Mouse (Mus musculus) neural tube, embryonic 15.5 days (tissue): ENCODE data around the gene Mmp12. TPM values are rescaled to one million over a fixed set of nuclear protein-coding genes. Genes with fewer than 3 reads are reported as not detected.
"Not testable (repeated sequence)": the region's sequence is repeated elsewhere in the genome, so short reads cannot be mapped to it uniquely, and the experiment has no call there.

Experiments
- ATAC-seq: fragments of 200-750 bp; cut with Nextera tagmentation; 2 replicates; pipeline ENCODE4 v1.8.0; 2017; ENCODE audit warnings: mild to moderate bottlenecking, moderate TSS enrichment, moderate library complexity; ENCODE audit not compliant: low FRiP score
- H3K27ac ChIP-seq: fragments of 300-500 bp; sonication (generic); replicated peaks from 2 replicates; pipeline ENCODE4 v1.5.1; 2015; ENCODE audit warnings: mild to moderate bottlenecking, inconsistent platforms
- H3K27me3 ChIP-seq: fragments of 300-500 bp; sonication (generic); replicated peaks from 2 replicates; pipeline ENCODE4 v1.6.1; 2015; ENCODE audit warnings: inconsistent platforms
- H3K36me3 ChIP-seq: fragments of 300-500 bp; sonication (generic); 2 replicates; pipeline ENCODE4 v1.6.1; 2015; ENCODE audit warnings: inconsistent platforms
- H3K4me1 ChIP-seq: fragments of 300-500 bp; sonication (generic); 2 replicates; pipeline ENCODE4 v1.6.1; 2015; ENCODE audit warnings: inconsistent platforms
- H3K4me2 ChIP-seq: fragments of 300-500 bp; sonication (generic); 2 replicates; pipeline ENCODE4 v1.6.1; 2015; ENCODE audit warnings: inconsistent platforms, mild to moderate bottlenecking, moderate library complexity
- H3K4me3 ChIP-seq: fragments of 300-500 bp; sonication (generic); replicated peaks from 2 replicates; pipeline ENCODE4 v1.5.1; 2015; ENCODE audit warnings: mild to moderate bottlenecking, inconsistent platforms
- H3K9ac ChIP-seq: fragments of 300-500 bp; sonication (generic); replicated peaks from 2 replicates; pipeline ENCODE4 v1.6.1; 2015; ENCODE audit warnings: mild to moderate bottlenecking, inconsistent platforms
- H3K9me3 ChIP-seq: fragments of 300-500 bp; sonication (generic); replicated peaks from 2 replicates; pipeline ENCODE4 v1.6.1; 2016; ENCODE audit warnings: inconsistent platforms
- WGBS: fragments of 180-500 bp; shearing (Covaris S2); methylation state at CpG from one replicate; pipeline ENCODE4 v1.1.7; 2015; ENCODE audit warnings: mixed read lengths; 5-methylcytosine and 5-hydroxymethylcytosine counted together
- polyA plus RNA-seq: library from polyadenylated mRNA; unstranded; fragments of >200 nt; fragmentation: Nextera tagmentation; extraction: Ambion mirVana; gene quantifications from 2 replicates; pipeline ENCODE4 v1.2.1, GENCODE M21; 2015

Gene Mmp12
- polyA plus RNA-seq = 0.15 and 0.18 TPM in 2 replicates

DNA sequence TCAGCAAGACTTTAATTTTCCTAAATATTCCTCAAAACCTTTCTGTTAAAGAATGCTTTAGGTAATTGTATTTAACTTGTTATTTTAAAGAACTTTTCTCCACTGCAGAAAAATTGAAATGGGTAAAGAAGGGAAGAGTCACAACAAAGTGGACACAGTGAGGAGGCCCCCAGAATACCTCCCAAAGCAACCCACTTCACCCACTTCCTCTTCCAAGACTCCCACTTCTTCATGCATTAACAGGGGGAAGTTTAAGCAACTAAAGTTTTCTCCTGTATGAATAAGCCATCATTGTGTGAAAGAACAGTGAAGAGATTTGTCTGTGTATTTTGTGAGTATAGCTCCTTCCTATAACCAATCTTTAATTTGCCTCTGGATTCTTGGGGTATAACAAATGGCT is at the start of gene Mmp12:
TSS of gene Mmp12 (plus strand) at position 275 of the 400 bp plus-strand sequence.
- ATAC-seq = no peak
- Histone ChIP-seq H3K4me3 (no peak within 1 kb of the TSS), H3K4me2 (no peak within 1 kb of the TSS), H3K27ac (no peak within 1 kb of the TSS), H3K9ac (no peak within 1 kb of the TSS), H3K27me3 (no peaks in the 10 kb centered on the region), H3K4me1 (no peaks in the 10 kb centered on the region), H3K9me3 (no peaks in the 10 kb centered on the region), H3K36me3 (no peaks in the 10 kb centered on the region)

DNA sequence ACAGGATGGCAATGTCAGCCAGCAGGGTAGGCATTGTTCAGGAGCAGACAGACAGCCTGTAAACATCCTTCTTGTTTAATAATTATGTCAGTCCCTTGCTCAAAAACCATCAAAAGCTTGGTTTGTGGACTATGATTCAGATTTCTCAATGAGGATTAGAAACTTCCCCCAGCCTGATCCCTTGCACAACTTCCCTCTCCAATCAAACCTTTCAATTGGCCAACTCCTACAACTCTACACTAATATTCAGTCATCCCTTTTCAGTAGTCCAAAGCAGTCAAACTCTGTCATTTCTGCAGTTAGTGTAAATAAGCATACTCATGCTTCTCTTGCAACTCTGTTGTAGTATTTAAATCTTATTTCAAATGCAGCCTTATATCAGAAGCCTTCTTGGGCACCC is 12.3 kb upstream of the Mmp12 start:
- no peak for ATAC-seq
- H3K9me3 ChIP-seq = no peaks in the 10 kb centered on the region
- no peaks in the 10 kb centered on the region for H3K4me1 ChIP-seq
- H3K27ac ChIP-seq = no peak overlapping the region
- no peak overlapping the region for H3K9ac ChIP-seq
- H3K36me3 ChIP-seq = no peaks in the 10 kb centered on the region
- no peaks in the 10 kb centered on the region for H3K27me3 ChIP-seq
- no peak overlapping the region for H3K4me3 ChIP-seq
- H3K4me2 ChIP-seq = no peak overlapping the region

DNA sequence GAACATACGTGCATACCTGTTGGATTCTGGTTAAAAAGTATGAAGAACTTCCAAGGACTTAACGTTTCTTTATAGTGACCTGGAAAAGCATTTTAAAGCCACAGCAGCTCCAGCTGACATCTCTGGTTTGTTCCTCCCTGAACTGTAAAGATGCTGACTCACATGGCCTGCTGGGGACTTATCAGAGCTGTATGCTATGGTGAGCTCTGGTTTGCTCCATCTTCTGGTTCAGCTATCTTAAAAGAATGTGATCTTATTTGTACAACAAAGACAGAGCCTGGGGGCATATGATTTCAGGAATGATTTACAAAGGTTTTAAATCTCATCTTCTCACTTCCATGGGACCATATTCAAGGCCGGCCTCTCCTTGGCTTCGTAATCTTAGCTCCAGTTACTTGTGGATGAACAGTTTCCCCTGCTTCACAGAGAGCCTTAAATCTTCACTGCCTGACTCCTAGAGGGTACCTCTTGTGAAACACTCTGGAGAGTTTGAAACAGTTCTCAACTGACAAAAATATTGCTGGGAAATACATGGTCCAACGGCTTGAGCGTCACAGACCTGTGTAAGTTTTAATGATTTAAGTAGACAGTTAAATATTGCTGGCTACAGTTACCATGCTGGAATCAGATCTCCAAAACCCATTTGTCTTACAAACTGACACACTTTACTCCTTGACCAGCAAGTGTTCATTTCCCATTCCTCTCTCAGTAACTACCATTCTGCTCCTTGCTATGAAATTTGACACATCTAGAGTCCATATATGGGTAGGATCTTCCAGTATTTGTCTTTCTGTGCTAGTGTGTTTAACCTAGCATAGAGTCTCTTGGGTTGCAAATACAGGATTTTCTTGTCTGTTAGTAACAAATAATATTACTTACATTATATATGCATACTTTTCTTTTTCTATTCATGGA is 8.2 kb upstream of the Mmp12 start:
- H3K27me3 ChIP-seq = no peaks in the 10 kb centered on the region
- H3K4me3 ChIP-seq = no peak overlapping the region
- H3K36me3 ChIP-seq = no peaks in the 10 kb centered on the region
- no peak overlapping the region for H3K4me2 ChIP-seq
- no peaks in the 10 kb centered on the region for H3K9me3 ChIP-seq
- H3K4me1 ChIP-seq = no peaks in the 10 kb centered on the region
- 88% methylated on average over 5 of the region's 6 CpGs for WGBS
- ATAC-seq = no peak
- no peak overlapping the region for H3K27ac ChIP-seq
- no peak overlapping the region for H3K9ac ChIP-seq

DNA sequence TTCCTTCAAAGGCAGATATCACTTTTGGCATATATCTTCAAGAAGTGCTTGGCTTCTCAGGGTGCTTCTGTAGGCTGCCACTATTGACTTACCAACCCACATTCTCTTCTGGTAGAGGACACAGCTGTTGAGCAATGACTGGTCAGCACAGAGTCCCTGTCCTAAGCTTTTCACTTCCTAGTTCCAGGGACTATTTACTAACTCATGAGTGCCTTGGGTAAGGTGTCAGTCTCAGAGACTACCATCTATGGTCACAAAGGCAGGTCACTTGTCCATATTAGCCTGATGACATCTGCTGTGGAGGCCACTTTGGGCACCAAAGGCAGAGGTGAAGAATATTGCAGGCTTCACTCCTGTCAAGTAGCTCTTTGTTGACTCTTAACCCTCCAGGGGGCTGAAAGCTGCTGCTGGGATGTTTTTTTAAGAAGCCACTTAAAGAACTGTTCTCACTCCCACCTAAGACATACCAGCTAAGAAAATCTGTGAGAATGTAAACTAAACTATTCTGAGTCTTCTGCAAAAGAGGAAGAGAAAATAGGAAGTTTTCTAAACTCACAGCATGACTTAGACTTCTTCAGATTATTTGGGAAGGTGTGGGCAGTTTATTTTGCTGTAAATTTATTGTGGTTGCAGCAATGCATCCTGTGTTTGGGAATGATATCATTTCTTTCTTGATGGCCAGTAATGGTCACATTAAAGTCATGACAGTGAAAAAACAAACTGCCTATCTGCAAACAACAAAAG is 7.3 kb upstream of the Mmp12 start:
- Histone ChIP-seq H3K4me3 (no peak overlapping the region), H3K9me3 (no peaks in the 10 kb centered on the region), H3K4me2 (no peak overlapping the region), H3K9ac (no peak overlapping the region), H3K27me3 (no peaks in the 10 kb centered on the region), H3K27ac (no peak overlapping the region), H3K36me3 (no peaks in the 10 kb centered on the region), H3K4me1 (no peaks in the 10 kb centered on the region)
- no peak for ATAC-seq

DNA sequence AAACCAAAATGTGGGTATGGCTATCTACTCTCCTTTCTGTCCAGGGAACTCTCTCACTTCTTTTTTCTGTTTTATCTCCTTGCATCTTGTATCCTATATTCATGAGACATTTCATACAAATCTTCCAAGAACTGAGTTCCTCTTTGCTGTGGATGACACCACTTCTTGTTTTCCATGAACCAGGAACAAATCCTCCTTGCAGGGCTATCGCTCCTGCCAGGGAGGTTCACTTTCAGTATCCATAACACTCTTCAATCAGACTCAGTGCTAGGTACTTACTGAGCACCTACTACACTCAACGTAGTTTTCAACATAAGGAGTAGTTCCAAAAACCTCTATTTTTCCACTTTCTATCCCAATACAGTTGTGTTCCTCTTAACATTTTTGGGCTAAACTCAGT is 1.3 kb downstream of the Mmp12 start:
- H3K27ac ChIP-seq = no peak overlapping the region
- H3K36me3 ChIP-seq = no peaks in the 10 kb centered on the region
- no peaks in the 10 kb centered on the region for H3K4me1 ChIP-seq
- H3K9me3 ChIP-seq = no peaks in the 10 kb centered on the region
- H3K27me3 ChIP-seq = no peaks in the 10 kb centered on the region
- ATAC-seq = no peak
- H3K4me2 ChIP-seq = no peak overlapping the region
- no peak overlapping the region for H3K9ac ChIP-seq
- WGBS = 88% methylated on average over 2 of the region's 2 CpGs
- H3K4me3 ChIP-seq = no peak overlapping the region

DNA sequence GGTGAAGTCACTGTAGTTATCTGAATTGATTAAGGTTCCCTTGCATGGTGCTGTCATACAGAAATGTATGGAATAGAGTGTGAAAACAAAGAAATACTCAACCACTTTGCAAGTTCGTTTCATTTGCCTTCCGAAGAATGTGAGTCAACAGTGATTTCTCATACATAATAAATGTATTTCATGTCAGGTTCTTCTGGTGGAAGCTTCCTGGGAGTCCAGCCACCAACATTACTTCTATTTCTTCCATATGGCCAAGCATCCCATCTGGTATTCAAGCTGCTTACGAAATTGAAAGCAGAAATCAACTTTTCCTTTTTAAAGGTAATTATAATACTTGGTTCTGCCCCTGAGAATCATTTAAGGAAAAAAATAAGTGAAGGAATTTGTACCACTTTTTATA is 10.4 kb downstream of the Mmp12 start:
- no peaks in the 10 kb centered on the region for H3K36me3 ChIP-seq
- 88% methylated on average over 3 of the region's 3 CpGs for WGBS
- no peak for ATAC-seq
- no peaks in the 10 kb centered on the region for H3K27me3 ChIP-seq
- no peaks in the 10 kb centered on the region for H3K9me3 ChIP-seq
- no peak overlapping the region for H3K27ac ChIP-seq
- H3K9ac ChIP-seq = no peak overlapping the region
- H3K4me1 ChIP-seq = no peaks in the 10 kb centered on the region
- no peak overlapping the region for H3K4me3 ChIP-seq
- no peak overlapping the region for H3K4me2 ChIP-seq

DNA sequence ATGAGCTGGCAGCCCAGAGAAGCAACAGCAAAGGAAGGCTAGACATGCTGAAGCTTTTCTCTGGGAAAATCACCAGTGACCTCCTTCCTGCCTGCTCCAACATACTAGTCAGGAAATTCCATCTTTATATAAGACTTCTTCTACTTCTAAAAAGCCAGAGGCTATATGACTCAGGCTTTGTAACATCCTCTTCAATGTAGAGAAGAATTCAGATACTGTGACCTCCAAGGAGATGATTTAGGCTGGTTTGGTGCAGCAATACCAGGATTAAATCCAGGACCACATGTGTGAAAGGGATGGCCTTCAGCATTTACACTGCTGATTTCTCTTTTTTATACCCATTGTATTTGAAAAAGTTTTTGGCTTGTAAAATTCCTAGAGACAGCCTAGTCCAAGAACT is 43.8 kb downstream of the Mmp12 start, which contains the start of gene Mmp1b:
TSS of gene Mmp1b (minus strand) at position 101 of the 400 bp plus-strand sequence.
- Histone ChIP-seq H3K4me1 (no peaks in the 10 kb centered on the region), H3K36me3 (no peaks in the 10 kb centered on the region)
- no peak for ATAC-seq

DNA sequence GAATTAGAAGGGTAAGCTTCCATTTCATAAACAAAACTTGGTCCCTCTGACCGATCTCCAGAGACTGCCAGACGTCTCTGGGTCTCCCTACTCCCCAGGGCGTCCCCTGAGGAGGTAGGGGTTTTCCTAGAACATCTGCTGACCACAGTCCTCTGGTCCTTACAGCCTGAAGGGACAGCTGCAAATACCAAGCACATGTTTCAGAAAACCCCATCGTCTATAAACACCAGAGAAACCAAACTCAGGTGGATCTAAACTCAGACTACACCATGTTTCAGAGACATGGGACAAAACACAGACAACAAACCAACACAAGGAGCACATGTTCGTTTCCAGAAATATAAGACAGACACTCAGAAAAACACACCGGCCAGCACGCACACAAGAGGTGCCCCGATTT is 52.4 kb downstream of the Mmp12 start:
- not testable (repeated sequence) for H3K4me2 ChIP-seq, ATAC-seq, H3K27ac ChIP-seq, H3K9ac ChIP-seq, H3K9me3 ChIP-seq, H3K36me3 ChIP-seq, H3K27me3 ChIP-seq, H3K4me1 ChIP-seq, H3K4me3 ChIP-seq
- 83% methylated on average over 8 of the region's 8 CpGs for WGBS

More for the DNA sequence above, 43.8 kb downstream of the Mmp12 start, which contains the start of gene Mmp1b:
- H3K4me2 ChIP-seq = no peak within 1 kb of the TSS
- H3K9me3 ChIP-seq = no peaks in the 10 kb centered on the region
- no peak within 1 kb of the TSS for H3K9ac ChIP-seq
- H3K27me3 ChIP-seq = no peaks in the 10 kb centered on the region
- H3K27ac ChIP-seq = no peak within 1 kb of the TSS
- H3K4me3 ChIP-seq = no peak within 1 kb of the TSS

Other genes with a start within 250 kb of the Mmp12 start
- gene Dync2h1, start 159.9 kb upstream of the Mmp12 start, polyA plus RNA-seq = 17.4 and 18.9 TPM in 2 replicates
- gene Dcun1d5, start 159.9 kb upstream of the Mmp12 start, polyA plus RNA-seq = 103 and 121 TPM in 2 replicates
- gene Mmp13, start 71.9 kb upstream of the Mmp12 start, polyA plus RNA-seq = 0.23 and 1.8 TPM in 2 replicates
- gene Mmp1b, start 43.7 kb downstream of the Mmp12 start, polyA plus RNA-seq = not detected in 2 replicates
- not detected in 2 replicates for gene Mmp3, start 101.4 kb downstream of the Mmp12 start, polyA plus RNA-seq
- gene Mmp10, start 158.0 kb downstream of the Mmp12 start, polyA plus RNA-seq = not detected in 2 replicates
- gene Mmp8, start 214.1 kb downstream of the Mmp12 start, polyA plus RNA-seq = 0.12 and 0.33 TPM in 2 replicates
- gene Mmp27, start 227.0 kb downstream of the Mmp12 start, polyA plus RNA-seq = not detected in 2 replicates